Mouse (Mus musculus): ENCODE results near the gene Fxyd7.

DNA sequence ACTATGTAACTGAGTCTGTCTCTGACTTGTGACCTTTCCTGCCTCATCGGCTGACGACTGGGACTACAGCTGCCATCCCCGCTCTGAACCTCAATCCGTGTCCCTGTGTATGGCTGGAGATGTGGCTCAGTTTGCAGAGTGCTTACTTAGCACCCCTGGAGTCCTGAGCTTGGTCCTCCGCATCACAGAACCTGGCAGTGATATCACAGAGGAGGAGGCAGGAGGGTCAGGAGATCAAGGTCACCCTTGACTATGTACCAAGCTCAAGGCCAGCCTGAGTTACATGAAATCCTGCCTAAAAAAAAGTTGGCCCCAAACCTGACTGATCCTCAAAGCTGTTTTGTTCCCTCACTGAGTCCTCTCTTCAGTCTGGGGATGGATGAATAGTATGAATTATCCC, 6.5 kb upstream of the Fxyd7 start:
- TF ChIP-seq GATA1 (IDR thresholded peaks at IDR 0.05; ENCODE audit: borderline replicate concordance, low read length) (no peak), FLI1 (IDR thresholded peaks at IDR 0.05; ENCODE audit: low read length) (no peak)
